In genomic region chr13:29824797-29825196, GRCm38 (mm10) we compare ENCODE assay signal across 18 mouse cellular contexts. TPM values are rescaled to one million over a fixed set of nuclear protein-coding genes. Genes with fewer than 3 reads are reported as not detected.
A peak's percentile ranks its signal among the peaks of the same experiment; 100 is the strongest.
DNase-seq lines count a peak whose midpoint lies in the region; ATAC-seq and TF ChIP-seq lines count a peak whose summit lies in the region.
"Had no signal": no experiment of that assay in that cellular context is flagged by ENCODE, and none has a peak within 500 bp of the region (broad histone marks: within the 10 kb centered on the region; RNA-seq: fewer than 3 reads in every experiment).

No protein-coding gene starts in this region.

- no peaks in the 10 kb centered on the region for H3K27me3 ChIP-seq in intestine, embryonic 15.5 days (replicated peaks)
- no peaks in the 10 kb centered on the region for H3K27me3 ChIP-seq in intestine, postnatal 0 days (replicated peaks; ENCODE audit: control insufficient read depth, insufficient read depth, low read length)
- no peaks in the 10 kb centered on the region for H3K27me3 ChIP-seq in midbrain, embryonic 13.5 days
- H3K27me3 ChIP-seq in midbrain, embryonic 16.5 days (ENCODE audit: control insufficient read depth, insufficient read depth, low read depth, low read length), result no peaks in the 10 kb centered on the region
- no peaks in the 10 kb centered on the region for H3K27me3 ChIP-seq in forebrain, embryonic 12.5 days
- no peaks in the 10 kb centered on the region for H3K27me3 ChIP-seq in stomach, embryonic 16.5 days (ENCODE audit: control insufficient read depth, insufficient read depth, low read length)
- H3K27me3 ChIP-seq: embryonic facial prominence, embryonic 12.5 days; liver, embryonic 15.5 days; neural tube, embryonic 12.5 days had no signal

- H3K4me3 ChIP-seq in intestine, embryonic 15.5 days (replicated peaks), result no peak overlapping the region
- no peak overlapping the region for H3K4me3 ChIP-seq in intestine, postnatal 0 days (ENCODE audit: low read depth, low read length)
- no peak overlapping the region for H3K4me3 ChIP-seq in midbrain, embryonic 13.5 days (replicated peaks)
- H3K4me3 ChIP-seq in midbrain, embryonic 16.5 days (ENCODE audit: low read depth, low read length), result no peak overlapping the region
- no peak overlapping the region for H3K4me3 ChIP-seq in forebrain, embryonic 12.5 days (replicated peaks)
- no peak overlapping the region for H3K4me3 ChIP-seq in stomach, embryonic 16.5 days (replicated peaks; ENCODE audit: low read length)
- H3K4me3 ChIP-seq: embryonic facial prominence, embryonic 12.5 days; liver, embryonic 15.5 days; neural tube, embryonic 12.5 days had no signal

- ATAC-seq in intestine, embryonic 15.5 days, result peak; percentile 29; the same call in 1 of the 2 replicates
- no peak for ATAC-seq in intestine, postnatal 0 days
- no peak for ATAC-seq in midbrain, embryonic 13.5 days
- no peak for ATAC-seq in midbrain, embryonic 16.5 days
- ATAC-seq in forebrain, embryonic 12.5 days (ENCODE audit: low FRiP score), result no peak
- ATAC-seq in stomach, embryonic 16.5 days (ENCODE audit: insufficient read depth, low FRiP score), result no peak

- H3K9ac ChIP-seq in intestine, embryonic 15.5 days, result no peak overlapping the region
- no peak overlapping the region for H3K9ac ChIP-seq in intestine, postnatal 0 days (ENCODE audit: low read depth, low read length)
- no peak overlapping the region for H3K9ac ChIP-seq in midbrain, embryonic 13.5 days (replicated peaks)
- no peak overlapping the region for H3K9ac ChIP-seq in midbrain, embryonic 16.5 days (ENCODE audit: low read depth, low read length)
- no peak overlapping the region for H3K9ac ChIP-seq in forebrain, embryonic 12.5 days
- no peak overlapping the region for H3K9ac ChIP-seq in stomach, embryonic 16.5 days (ENCODE audit: low read length)
- H3K9ac ChIP-seq: embryonic facial prominence, embryonic 12.5 days; liver, embryonic 15.5 days; neural tube, embryonic 12.5 days had no signal

- 62% methylated on average over 4 of the region's 4 CpGs for WGBS in intestine, embryonic 15.5 days
- 76% methylated on average over 4 of the region's 4 CpGs for WGBS in intestine, postnatal 0 days
- 77% methylated on average over 4 of the region's 4 CpGs for WGBS in midbrain, embryonic 13.5 days
- 76% methylated on average over 4 of the region's 4 CpGs for WGBS in midbrain, embryonic 16.5 days
- WGBS in forebrain, embryonic 12.5 days, result 85% methylated on average over 4 of the region's 4 CpGs
- 60% methylated on average over 4 of the region's 4 CpGs for WGBS in stomach, embryonic 16.5 days

- no peak overlapping the region for H3K27ac ChIP-seq in intestine, embryonic 15.5 days
- no peak overlapping the region for H3K27ac ChIP-seq in intestine, postnatal 0 days (ENCODE audit: low read depth, low read length)
- H3K27ac ChIP-seq in midbrain, embryonic 13.5 days, result peak overlapping the region; percentile 75
- H3K27ac ChIP-seq in midbrain, embryonic 16.5 days (ENCODE audit: low read length), result no peak overlapping the region
- peak overlapping the region; percentile 81 for H3K27ac ChIP-seq in forebrain, embryonic 12.5 days
- H3K27ac ChIP-seq in stomach, embryonic 16.5 days (ENCODE audit: low read length), result peak overlapping the region; percentile 48
- H3K27ac ChIP-seq: embryonic facial prominence, embryonic 12.5 days; liver, embryonic 15.5 days; neural tube, embryonic 12.5 days had no signal

- no peak for TF ChIP-seq CTCF in intestine, postnatal 0 days (IDR thresholded peaks at IDR 0.05; ENCODE audit: low read depth)

- no peak for DNase-seq in urinary bladder, postnatal 14 days (ENCODE audit: low spot score)
- DNase-seq: adrenal gland, adult 2 months; cerebellum, adult 11 months; cerebellum, postnatal 25 days; heart, postnatal 4 days; kidney, adult 9 months; right cerebral cortex, postnatal 14 days; thymus, postnatal 36 days had no signal

- no peaks in the 10 kb centered on the region for H3K36me3 ChIP-seq in intestine, embryonic 15.5 days
- H3K36me3 ChIP-seq in intestine, postnatal 0 days (ENCODE audit: control insufficient read depth, insufficient read depth), result no peaks in the 10 kb centered on the region
- no peaks in the 10 kb centered on the region for H3K36me3 ChIP-seq in midbrain, embryonic 13.5 days
- H3K36me3 ChIP-seq in midbrain, embryonic 16.5 days (ENCODE audit: control insufficient read depth, insufficient read depth, low read length), result no peaks in the 10 kb centered on the region
- no peaks in the 10 kb centered on the region for H3K36me3 ChIP-seq in forebrain, embryonic 12.5 days (replicated peaks)
- no peaks in the 10 kb centered on the region for H3K36me3 ChIP-seq in stomach, embryonic 16.5 days (ENCODE audit: control insufficient read depth, insufficient read depth, low read length)
- H3K36me3 ChIP-seq: embryonic facial prominence, embryonic 12.5 days; liver, embryonic 15.5 days; neural tube, embryonic 12.5 days had no signal

- H3K4me1 ChIP-seq in intestine, embryonic 15.5 days (replicated peaks), result no peaks in the 10 kb centered on the region; the same call in 1 of the 2 replicates
- H3K4me1 ChIP-seq in intestine, postnatal 0 days (replicated peaks; ENCODE audit: control insufficient read depth, insufficient read depth, low read length), result no peaks in the 10 kb centered on the region
- H3K4me1 ChIP-seq in midbrain, embryonic 13.5 days (replicated peaks), result peaks cover 44% of the 10 kb centered on the region
- no peaks in the 10 kb centered on the region for H3K4me1 ChIP-seq in midbrain, embryonic 16.5 days (ENCODE audit: control insufficient read depth, insufficient read depth, low read length)
- H3K4me1 ChIP-seq in forebrain, embryonic 12.5 days, result peaks cover 37% of the 10 kb centered on the region
- peaks cover 15% of the 10 kb centered on the region; the same call in 1 of the 2 replicates for H3K4me1 ChIP-seq in stomach, embryonic 16.5 days (ENCODE audit: control insufficient read depth, insufficient read depth, low read length)

- H3K4me2 ChIP-seq in intestine, embryonic 15.5 days (replicated peaks), result no peak overlapping the region
- H3K4me2 ChIP-seq in intestine, postnatal 0 days (replicated peaks; ENCODE audit: low read depth), result no peak overlapping the region
- H3K4me2 ChIP-seq in midbrain, embryonic 13.5 days (replicated peaks), result no peak overlapping the region
- no peak overlapping the region for H3K4me2 ChIP-seq in midbrain, embryonic 16.5 days (ENCODE audit: low read length)
- no peak overlapping the region for H3K4me2 ChIP-seq in forebrain, embryonic 12.5 days
- no peak overlapping the region for H3K4me2 ChIP-seq in stomach, embryonic 16.5 days (ENCODE audit: low read depth, low read length)
- H3K4me2 ChIP-seq: embryonic facial prominence, embryonic 12.5 days; liver, embryonic 15.5 days; neural tube, embryonic 12.5 days had no signal

- no peaks in the 10 kb centered on the region for H3K9me3 ChIP-seq in intestine, embryonic 15.5 days
- no peaks in the 10 kb centered on the region for H3K9me3 ChIP-seq in intestine, postnatal 0 days (ENCODE audit: control insufficient read depth)
- no peaks in the 10 kb centered on the region for H3K9me3 ChIP-seq in midbrain, embryonic 13.5 days
- H3K9me3 ChIP-seq in midbrain, embryonic 16.5 days (replicated peaks; ENCODE audit: control insufficient read depth, low read length, poor library complexity, severe bottlenecking), result no peaks in the 10 kb centered on the region
- no peaks in the 10 kb centered on the region for H3K9me3 ChIP-seq in forebrain, embryonic 12.5 days
- H3K9me3 ChIP-seq in stomach, embryonic 16.5 days (replicated peaks; ENCODE audit: control insufficient read depth, low read length), result no peaks in the 10 kb centered on the region
- H3K9me3 ChIP-seq: embryonic facial prominence, embryonic 12.5 days; G1E; liver, embryonic 15.5 days; neural tube, embryonic 12.5 days had no signal

RNA-seq across cellular contexts. Expression of gene Cdkal1, which starts 30.7 kb away (rescaled TPM):
- polyA plus RNA-seq in intestine, embryonic 15.5 days (2015; fragmentation: Nextera tagmentation; extraction: Ambion mirVana), result 26.0 and 30.4 TPM in 2 replicates
- polyA plus RNA-seq in intestine, postnatal 0 days (2015; fragmentation: Nextera tagmentation; extraction: Ambion mirVana), result 13.1 and 13.5 TPM in 2 replicates
- polyA plus RNA-seq in midbrain, embryonic 13.5 days (2015; fragmentation: Nextera tagmentation; extraction: Ambion mirVana), result 21.8 and 26.6 TPM in 2 replicates
- 21.4 and 22.0 TPM in 2 replicates for polyA plus RNA-seq in midbrain, embryonic 16.5 days (2015; fragmentation: Nextera tagmentation; extraction: Ambion mirVana)
- 33.9 and 37.2 TPM in 2 replicates for polyA plus RNA-seq in forebrain, embryonic 12.5 days (2016; fragmentation: Nextera tagmentation; extraction: Ambion mirVana)
- 28.1 and 29.8 TPM in 2 replicates for polyA plus RNA-seq in stomach, embryonic 16.5 days (2015; fragmentation: Nextera tagmentation; extraction: Ambion mirVana)

Comparison
In these comparisons a context has a peak if more than half of its experiments do, and no peak if none do; other contexts are left out.
1. H3K27ac ChIP-seq: peak in midbrain, embryonic 13.5 days (single experiment), forebrain, embryonic 12.5 days (single experiment) and stomach, embryonic 16.5 days (single experiment); none in intestine, embryonic 15.5 days (single experiment), intestine, postnatal 0 days (single experiment) and midbrain, embryonic 16.5 days (single experiment).